Mouse (Mus musculus) layer of hippocampus, adult 18-20 months (tissue): ENCODE measurements around the gene Ap3d1. TPM values are rescaled to one million over a fixed set of nuclear protein-coding genes. Genes with fewer than 3 reads are reported as not detected.

ENCODE experiments used
- DNase-seq, 2 experiments: peaks; one replicate each; pipeline ENCODE4 v3.0.0; 2022; ENCODE audit warnings: low spot score in 2 of 2
- long read RNA-seq: library from polyadenylated mRNA; stranded (forward); transcript quantifications from one replicate; pipeline ENCODE4 v2.0.0, GENCODE M21; 2021
- total RNA-seq, 2 experiments: library from RNA; stranded (reverse); gene quantifications; 2 replicates each; pipeline ENCODE4 v1.2.3; 2021

Gene Ap3d1
- total RNA-seq, result 100 to 1,000 TPM; 138 TPM
- long read RNA-seq, full-length matches to known transcripts, result 53 of 109 reads
- long read RNA-seq, partial matches to known transcripts, result 31 of 109 reads
- long read RNA-seq, other reads (novel, unspliced or antisense), result 25 of 109 reads

DNA sequence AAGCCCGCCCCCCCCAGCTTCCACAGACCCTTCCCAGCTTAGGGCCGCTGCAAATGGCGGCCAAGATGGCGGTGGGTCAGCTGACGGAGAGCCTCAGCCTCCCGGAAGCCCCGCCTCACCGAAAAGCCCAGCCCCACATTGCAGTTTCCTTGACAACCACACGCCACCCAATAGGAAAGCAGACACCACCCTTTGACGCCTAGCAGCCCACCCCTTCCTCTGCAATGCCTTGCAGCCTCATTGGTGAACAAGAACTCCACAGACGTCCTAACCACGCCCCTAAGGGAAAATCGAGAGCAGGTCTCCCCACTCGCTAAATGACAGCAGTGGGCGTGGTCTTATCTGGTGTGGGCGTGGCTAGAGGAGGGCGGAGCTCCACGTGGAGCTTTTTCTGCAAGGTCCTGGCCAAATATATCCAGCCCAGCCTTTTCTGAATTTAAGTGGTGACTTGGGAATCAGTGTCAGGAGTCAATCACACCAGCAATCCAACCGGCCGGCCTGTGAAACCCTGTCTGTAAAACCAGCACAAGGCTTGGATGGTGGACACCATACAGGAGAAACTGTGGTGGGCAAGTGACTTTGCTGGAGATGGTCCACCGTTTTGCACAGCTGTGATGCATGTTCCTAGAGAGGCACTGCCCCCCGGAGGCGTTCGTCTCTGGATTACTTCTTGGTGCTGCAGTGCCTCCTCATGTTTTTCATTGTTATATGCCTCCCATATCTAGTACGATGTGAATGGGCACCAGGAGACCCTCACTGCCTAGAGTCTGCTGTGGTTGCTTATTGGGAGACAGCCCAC, at the start of gene Ap3d1:
TSS of gene Ap3d1 (minus strand) at position 85 of the 799 bp plus-strand sequence.
- peak; percentile 98 for DNase-seq

DNA sequence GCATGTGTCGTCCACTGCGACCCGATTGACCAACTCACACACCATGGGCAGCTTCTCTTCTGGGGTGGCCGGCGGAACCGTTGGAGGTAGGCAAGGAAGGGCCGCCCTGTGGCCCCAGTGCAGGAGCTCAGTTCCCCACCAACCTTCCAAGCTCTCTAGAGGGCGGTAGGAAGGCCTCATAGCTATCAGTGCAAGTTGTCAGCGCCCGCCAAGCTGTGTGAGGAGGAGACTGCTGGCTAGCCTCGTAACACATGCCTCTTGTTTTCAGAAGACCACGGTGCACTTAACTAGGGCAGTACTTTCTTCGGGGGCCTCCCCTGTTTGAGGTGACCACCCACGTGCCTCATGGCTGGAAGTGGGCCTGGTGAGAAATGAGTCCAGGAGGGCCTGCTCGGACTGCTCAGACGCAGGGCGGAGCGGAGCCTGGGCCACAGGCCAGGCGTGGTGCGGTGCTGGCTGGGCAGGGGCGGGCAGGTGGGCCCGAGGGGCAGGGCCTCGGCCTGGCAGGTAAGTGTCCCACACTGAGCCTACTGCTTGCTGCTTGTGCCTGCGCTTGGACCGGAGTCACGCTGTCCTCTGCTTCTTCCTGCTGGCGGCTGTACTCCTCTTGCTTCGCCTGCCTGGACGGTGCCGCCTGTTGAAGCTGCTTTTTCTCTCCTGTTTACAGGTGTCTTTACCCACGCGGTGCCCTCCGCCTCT, 49.6 kb upstream of the Ap3d1 start:
- no peak for DNase-seq

DNA sequence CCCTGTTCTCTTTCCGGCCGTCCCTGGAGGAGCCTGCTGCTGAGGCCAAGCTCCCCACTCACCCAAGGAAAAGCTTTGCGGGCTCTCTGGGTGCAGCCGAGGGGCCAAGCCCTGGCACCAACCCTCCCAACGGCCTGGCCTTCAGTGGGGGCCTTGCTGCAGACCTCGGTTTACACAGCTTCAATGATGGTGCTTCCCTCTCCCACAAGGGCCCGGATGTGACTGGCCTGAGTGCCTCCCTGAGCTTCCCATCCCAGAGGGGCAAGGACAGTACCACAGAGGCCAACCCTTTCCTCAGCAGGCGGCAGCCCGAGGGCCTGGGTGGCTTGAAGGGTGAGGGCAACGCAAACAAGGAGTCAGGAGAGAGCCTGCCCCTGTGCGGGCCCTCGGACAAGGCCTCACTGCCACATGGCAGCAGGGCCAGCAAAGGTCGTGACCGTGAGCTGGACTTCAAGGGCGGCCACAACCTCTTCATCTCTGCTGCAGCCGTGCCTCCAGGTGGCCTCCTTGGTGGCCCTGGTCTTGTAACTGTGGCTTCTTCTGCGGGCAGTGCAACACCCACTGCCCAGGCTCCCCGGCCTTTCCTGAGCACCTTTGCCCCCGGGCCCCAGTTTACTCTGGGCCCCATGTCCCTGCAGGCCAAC, 48.8 kb upstream of the Ap3d1 start:
- DNase-seq, result no peak

DNA sequence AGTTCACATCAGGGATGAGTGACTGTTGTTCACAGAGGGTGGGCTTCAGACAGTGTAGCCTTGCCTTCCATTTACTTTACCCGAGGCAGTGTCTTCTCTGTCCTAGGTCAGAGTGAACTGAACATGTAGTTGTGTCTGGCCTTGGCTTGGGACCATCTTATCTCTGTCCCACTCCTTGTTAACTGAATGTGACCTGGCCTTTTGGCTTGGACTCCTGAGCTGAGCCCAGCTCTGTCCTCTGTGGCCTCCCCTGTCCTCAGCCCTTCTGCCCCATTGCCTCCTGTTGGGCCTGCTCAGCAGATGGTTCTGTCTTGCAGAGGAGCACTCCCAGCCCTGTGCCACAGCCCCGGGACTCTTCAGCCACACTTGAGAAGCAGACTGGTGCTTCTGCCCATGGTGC, 45.5 kb upstream of the Ap3d1 start:
- DNase-seq, result no peak

DNA sequence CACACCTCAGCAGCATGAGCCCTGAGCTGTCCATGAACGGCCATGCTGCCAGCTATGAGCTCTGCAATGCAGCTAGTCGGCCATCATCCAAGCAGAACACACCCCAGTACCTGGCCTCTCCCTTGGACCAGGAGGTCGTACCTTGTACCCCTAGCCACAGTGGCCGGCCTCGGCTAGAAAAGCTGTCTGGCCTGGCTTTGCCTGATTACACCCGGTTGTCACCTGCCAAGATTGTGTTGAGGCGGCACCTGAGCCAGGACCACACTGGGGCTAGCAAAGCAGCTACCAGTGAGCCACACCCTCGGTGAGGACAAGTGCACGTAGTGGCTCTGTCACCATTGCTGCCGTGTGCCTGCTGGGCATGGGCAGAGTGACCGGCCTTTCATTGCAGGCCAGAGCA, 43.9 kb upstream of the Ap3d1 start:
- DNase-seq, result no peak

GRCm38 (mm10) chr10:80784871-80785270, 42.8 kb upstream of the Ap3d1 start:
- DNase-seq, result no peak

DNA sequence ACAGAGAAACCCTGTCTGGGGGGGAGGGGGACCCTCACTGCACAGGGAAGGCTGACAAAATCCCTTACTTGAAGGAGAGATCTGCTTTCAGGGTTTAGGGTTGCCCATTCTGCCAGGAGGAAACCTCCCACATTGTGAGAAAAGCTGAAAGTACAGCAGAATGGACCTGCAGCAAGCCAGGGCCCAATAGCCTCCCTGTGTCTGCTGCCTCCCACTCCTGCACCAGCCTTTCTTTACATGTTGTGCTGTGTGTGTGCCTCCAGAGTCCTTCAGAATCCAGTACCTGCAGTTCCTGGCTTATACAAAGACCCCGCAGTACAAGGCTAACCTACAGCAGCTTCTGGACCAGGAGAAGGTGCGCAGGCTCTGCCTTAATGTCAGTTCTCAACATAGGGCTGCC, 42.2 kb upstream of the Ap3d1 start:
- DNase-seq, result no peak

DNA sequence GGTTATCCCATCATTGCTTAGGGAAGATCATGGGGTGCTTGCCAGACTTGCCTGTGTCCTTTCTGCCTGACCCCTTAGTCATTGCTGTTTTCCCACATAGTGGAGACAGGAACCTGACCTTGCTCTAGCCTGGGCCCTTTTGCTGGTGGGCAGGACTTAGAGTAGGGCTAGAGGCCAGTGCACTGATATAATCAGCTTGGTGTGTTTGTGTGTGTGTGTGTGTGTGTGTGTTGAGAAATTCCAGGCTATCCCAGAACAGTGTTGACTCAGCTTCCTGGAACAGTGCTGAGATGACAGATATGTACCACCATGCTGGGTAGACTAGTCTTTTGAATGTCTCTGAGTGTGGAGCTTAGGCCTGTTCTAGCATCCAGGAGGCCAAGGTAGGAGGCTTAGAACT, 37.5 kb upstream of the Ap3d1 start:
- DNase-seq, result no peak

- DNase-seq, result no peak
Observed at GRCm38 (mm10) chr10:80777123-80777522, 35.1 kb upstream of the Ap3d1 start.

- no peak for DNase-seq
Observed at GRCm38 (mm10) chr10:80776358-80776869, 34.4 kb upstream of the Ap3d1 start.

DNA sequence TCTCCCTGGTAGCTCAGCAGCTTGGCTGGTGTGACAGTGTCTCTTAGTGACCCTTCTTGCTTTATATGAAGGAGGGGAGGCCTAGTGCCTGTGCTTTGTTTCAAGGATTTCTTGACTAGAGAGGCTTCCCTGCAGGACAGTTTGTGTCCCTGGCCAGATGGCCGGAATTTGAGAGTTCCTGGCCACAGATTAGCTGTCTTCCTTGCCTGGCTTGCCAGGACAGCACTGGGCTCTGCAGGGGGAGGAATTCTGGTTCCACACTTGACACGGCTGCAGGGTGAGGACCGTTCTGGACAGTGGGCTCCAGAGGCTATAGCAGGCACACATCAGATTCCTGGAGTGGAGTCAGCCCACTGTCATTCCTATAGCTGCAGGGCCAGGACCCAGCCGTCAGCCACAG, 33.7 kb upstream of the Ap3d1 start:
- no peak for DNase-seq

- no peak for DNase-seq
Observed at GRCm38 (mm10) chr10:80774981-80775380, 32.9 kb upstream of the Ap3d1 start.

DNA sequence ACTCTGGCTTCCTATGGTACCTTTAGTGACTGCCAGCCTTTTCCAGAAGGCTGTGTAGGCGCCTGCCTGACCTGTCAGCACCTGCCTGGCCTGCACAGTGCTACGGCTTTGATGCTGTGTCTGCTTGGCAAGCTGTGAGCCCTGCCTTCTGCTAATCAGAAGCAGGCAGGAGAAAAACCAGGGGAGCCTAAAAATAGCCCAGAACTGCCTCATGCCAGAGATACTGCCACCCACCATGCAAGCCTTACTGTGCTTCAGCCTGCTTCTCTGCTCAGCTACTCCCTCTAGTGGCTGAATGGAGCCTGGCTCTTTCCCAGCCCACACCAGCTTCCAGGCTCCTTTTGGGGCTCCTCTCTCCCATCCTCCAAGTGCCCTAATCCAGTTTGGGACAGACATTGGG, 32.5 kb upstream of the Ap3d1 start:
- DNase-seq, result peak; percentile 87 to 95

- no peak for DNase-seq
Observed at GRCm38 (mm10) chr10:80773816-80774215, 31.8 kb upstream of the Ap3d1 start.

GRCm38 (mm10) chr10:80768365-80768764, 26.3 kb upstream of the Ap3d1 start:
- no peak for DNase-seq

GRCm38 (mm10) chr10:80766161-80766815, 24.2 kb upstream of the Ap3d1 start:
- DNase-seq, result no peak

DNA sequence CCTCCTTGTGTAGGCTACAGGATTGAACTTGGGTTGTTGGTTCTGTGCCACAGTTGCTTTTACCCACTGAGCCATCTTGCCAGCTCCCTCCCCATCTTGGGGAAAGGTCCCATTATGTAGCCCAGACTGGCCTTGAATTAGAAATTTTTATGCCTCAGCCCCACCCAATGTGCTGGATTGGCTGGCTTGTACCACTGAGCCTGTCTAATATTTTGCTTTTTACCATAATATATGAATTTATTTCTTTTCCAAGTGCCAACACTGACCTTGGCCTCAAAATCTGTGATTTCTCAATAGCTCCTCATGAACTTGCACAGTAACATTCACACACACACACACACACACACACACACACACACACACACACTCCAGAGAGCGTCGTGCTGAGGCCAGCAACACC, 23.7 kb upstream of the Ap3d1 start:
- no peak for DNase-seq

GRCm38 (mm10) chr10:80763502-80763901, 21.4 kb upstream of the Ap3d1 start:
- DNase-seq, result no peak

DNA sequence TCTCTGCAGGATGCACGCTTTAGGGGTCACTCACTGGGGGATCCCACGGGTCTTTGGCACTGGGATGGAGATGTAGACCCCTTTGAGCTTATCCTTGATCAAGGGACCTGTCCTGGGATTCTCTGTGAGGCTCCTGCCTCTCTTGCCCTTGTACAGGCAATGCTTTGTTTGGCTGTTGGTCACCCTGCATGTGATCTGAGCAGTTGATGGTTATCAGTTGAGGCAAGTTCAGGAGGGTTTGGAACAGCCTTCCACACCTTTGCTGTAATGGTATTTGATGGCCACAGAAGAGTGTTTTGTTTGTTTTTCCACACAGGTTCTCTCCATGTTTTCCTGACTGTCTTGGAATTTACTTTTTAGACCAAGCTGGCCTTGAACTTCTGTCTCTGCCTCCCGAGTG, 19.8 kb upstream of the Ap3d1 start:
- no peak for DNase-seq

DNA sequence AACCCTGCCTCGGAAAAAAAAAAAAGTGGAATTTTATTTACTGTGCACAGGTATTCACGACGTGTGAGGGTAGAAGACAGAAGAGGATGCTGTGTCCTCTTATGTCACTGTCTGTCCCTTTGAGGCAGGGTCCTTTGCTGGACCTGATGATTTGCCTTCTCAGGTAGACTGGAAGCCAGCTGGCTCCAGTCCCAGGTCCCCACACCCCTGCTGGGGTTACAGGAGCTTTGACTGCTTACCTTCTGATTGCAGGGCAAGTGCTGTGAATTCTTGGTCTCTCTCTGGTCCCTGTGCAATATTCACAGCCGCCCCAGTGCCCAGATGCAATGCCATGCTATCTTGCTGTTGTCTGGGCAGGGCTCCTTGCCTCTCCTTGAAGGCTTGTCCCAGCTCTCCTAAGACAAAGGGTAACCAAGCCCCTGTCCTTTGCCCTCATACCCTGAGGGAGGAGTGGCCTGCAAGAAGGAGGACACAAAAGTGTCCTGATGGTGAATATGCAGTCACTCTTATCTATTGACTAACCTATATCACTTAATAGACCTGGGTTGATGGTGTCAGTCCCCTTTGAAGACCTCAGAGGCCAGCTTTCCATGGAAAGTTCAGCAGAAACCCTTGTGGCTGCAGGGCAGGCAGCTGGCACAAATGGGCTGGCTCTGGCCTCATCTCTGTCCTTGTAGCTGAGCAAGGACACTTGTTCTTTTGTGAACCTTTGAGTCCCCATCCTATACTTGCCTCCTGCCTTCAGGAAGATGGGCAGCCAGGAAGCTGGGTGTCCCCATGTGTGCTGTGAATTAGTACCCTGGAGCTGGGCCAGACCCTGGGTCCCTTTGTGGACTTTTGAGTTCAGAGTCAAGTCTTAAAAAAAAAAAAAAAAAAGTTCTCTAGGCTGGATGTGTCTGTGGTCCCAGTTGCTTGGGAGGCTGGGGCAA, 18.8 kb upstream of the Ap3d1 start:
- DNase-seq, result no peak
